Mouse (Mus musculus) midbrain, postnatal 0 days (tissue): ENCODE results near the gene Oxgr1. TPM values are rescaled to one million over a fixed set of nuclear protein-coding genes. Genes with fewer than 3 reads are reported as not detected.
A peak's percentile ranks its signal among the peaks of the same experiment; 100 is the strongest.

ENCODE experiments used
- ATAC-seq: fragments of 200-750 bp; cut with Nextera tagmentation; 2 replicates; pipeline ENCODE4 v1.8.0; 2017; ENCODE audit warnings: moderate number of reproducible peaks, mild to moderate bottlenecking, moderate TSS enrichment, moderate library complexity; ENCODE audit not compliant: low FRiP score
- DNase-seq: peaks from one replicate; pipeline ENCODE4 v3.0.0-alpha.2; 2015; ENCODE audit warnings: low spot score
- H3K27ac ChIP-seq: fragments of 300-500 bp; sonication (generic); 2 replicates; pipeline ENCODE4 v1.5.1; 2014; ENCODE audit warnings: low read depth, mild to moderate bottlenecking, low read length, mixed read lengths
- H3K27me3 ChIP-seq: fragments of 300-500 bp; sonication (generic); 2 replicates; pipeline ENCODE4 v1.6.1; 2014; ENCODE audit warnings: low read length, control low read depth, mixed read lengths; ENCODE audit not compliant: insufficient read depth
- H3K36me3 ChIP-seq: fragments of 300-500 bp; sonication (generic); 2 replicates; pipeline ENCODE4 v1.6.1; 2014; ENCODE audit warnings: low read length, control low read depth, mixed read lengths; ENCODE audit not compliant: insufficient read depth
- H3K4me1 ChIP-seq: fragments of 300-500 bp; sonication (generic); 2 replicates; pipeline ENCODE4 v1.6.1; 2014; ENCODE audit warnings: mild to moderate bottlenecking, control low read depth, antibody characterized with exemption, low read length, mixed read lengths; ENCODE audit not compliant: insufficient read depth
- H3K4me2 ChIP-seq: fragments of 300-500 bp; sonication (generic); 2 replicates; pipeline ENCODE4 v1.6.1; 2014; ENCODE audit warnings: low read depth, mild to moderate bottlenecking, low read length, mixed read lengths; ENCODE audit not compliant: poor library complexity, severe bottlenecking
- H3K4me3 ChIP-seq: fragments of 300-500 bp; sonication (generic); 2 replicates; pipeline ENCODE4 v1.5.1; 2014; ENCODE audit warnings: low read depth, mild to moderate bottlenecking, low read length, moderate library complexity
- H3K9ac ChIP-seq: fragments of 300-500 bp; sonication (generic); replicated peaks from 2 replicates; pipeline ENCODE4 v1.6.1; 2014; ENCODE audit warnings: mild to moderate bottlenecking, low read length, moderate library complexity, mixed read lengths; ENCODE audit not compliant: poor library complexity, severe bottlenecking
- H3K9me3 ChIP-seq: fragments of 300-500 bp; sonication (generic); 2 replicates; pipeline ENCODE4 v1.6.1; 2016; ENCODE audit warnings: low read length, control low read depth
- CTCF ChIP-seq: IDR thresholded peaks from 2 replicates; pipeline ENCODE4 v1.5.1; 2016; ENCODE audit warnings: antibody characterized with exemption, mild to moderate bottlenecking
- WGBS: fragments of 180-500 bp; shearing (Covaris S2); extraction: QIAGEN DNeasy Blood & Tissue Kit; methylation state at CpG from one replicate; pipeline ENCODE4 v1.1.7; 2014; 5-methylcytosine and 5-hydroxymethylcytosine counted together
- polyA plus RNA-seq: library from polyadenylated mRNA; unstranded; fragments of >200 nt; fragmentation: Nextera tagmentation; extraction: Ambion mirVana; gene quantifications from 2 replicates; pipeline ENCODE4 v1.2.1, GENCODE M21; 2015
- total RNA-seq: library from RNA; depleted of rRNA; stranded (reverse); fragments of >200 nt; gene quantifications from 2 replicates; pipeline ENCODE4 v1.2.3, GENCODE M21; 2014; rRNA removed

Oxgr1 gene
- total RNA-seq (0.09 and 0.38 TPM in 2 replicates), polyA plus RNA-seq (0.14 and 0.21 TPM in 2 replicates)

DNA sequence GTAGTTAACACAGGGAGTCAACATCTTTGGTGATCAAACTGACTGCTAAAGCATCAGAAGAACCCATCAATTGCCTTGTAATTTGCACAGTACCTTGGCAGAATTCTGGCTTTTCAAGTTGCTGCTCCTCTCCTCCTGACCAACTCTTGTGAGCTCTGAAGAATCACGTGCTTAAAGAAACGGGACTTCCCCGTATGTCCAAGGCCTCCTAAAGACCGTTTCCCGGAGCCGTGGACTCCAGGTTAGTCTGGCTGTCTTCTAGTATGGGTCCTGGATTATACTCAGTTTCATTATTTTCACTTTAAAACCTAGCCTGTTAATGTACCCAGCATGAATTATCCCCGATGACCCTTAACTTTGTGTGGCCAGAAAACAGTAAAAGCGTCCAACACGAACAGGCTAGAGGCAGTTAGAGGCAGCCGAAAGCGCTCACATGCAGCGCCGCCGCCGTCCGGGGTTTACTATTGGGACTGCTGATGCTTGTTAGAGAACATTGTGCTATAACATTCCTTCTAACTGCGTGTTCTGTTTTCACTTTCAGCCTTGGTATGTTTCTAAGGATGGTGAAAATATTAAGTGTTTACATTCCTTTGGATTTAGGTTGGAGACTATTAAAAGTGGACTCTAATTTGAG, at the start of gene Oxgr1:
Oxgr1 (minus strand) TSS at position 249 of the 634 bp plus-strand sequence.
- Histone ChIP-seq H3K4me2 (no peak within 1 kb of the TSS), H3K27me3 (no peaks in the 10 kb centered on the region), H3K9ac (no peak within 1 kb of the TSS), H3K36me3 (no peaks in the 10 kb centered on the region), H3K9me3 (no peaks in the 10 kb centered on the region), H3K4me3 (no peak within 1 kb of the TSS), H3K27ac (no peak within 1 kb of the TSS), H3K4me1 (no peaks in the 10 kb centered on the region)
- 93% methylated on average over 17 of the region's 17 CpGs for WGBS
- ATAC-seq, result no peak
- TF ChIP-seq CTCF, result no peak
- DNase-seq, result no peak

DNA sequence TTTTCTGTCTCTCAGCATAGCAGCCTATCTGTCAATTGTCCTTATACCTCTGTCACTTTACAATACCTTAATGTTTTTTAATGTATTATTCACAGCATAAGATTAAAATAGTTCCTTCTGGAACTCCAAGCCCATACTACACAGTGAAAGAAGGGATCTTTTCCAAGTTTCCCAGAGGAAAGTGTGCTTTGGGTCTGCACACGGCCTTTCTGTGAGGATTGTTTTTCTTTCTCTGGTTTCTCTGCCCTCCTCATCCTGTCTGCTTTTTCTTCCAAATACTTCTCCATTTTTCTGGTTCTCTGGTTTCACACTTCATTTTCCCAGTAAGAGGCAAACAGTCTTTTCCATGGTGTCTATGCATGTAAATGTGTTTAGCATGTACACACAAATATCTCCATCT, 48.2 kb upstream of the Oxgr1 start:
- Histone ChIP-seq H3K9me3 (no peaks in the 10 kb centered on the region), H3K4me2 (no peak overlapping the region), H3K9ac (no peak overlapping the region), H3K27me3 (no peaks in the 10 kb centered on the region), H3K4me3 (no peak overlapping the region), H3K27ac (no peak overlapping the region), H3K36me3 (no peaks in the 10 kb centered on the region), H3K4me1 (no peaks in the 10 kb centered on the region)
- 76% methylated on average over 1 of the region's 1 CpGs for WGBS
- DNase-seq (no peak), ATAC-seq (no peak)
- no peak for TF ChIP-seq CTCF

GRCm38 (mm10) chr14:120089649-120090360, 47.6 kb upstream of the Oxgr1 start:
- no peak for ATAC-seq
- TF ChIP-seq CTCF, result no peak

GRCm38 (mm10) chr14:120089006-120089648, 46.9 kb upstream of the Oxgr1 start:
- H3K4me3 ChIP-seq, result no peak overlapping the region
- no peaks in the 10 kb centered on the region for H3K27me3 ChIP-seq
- DNase-seq (no peak), ATAC-seq (no peak)
- TF ChIP-seq CTCF, result no peak
- no peak overlapping the region for H3K4me2 ChIP-seq
- no peaks in the 10 kb centered on the region for H3K9me3 ChIP-seq
- H3K4me1 ChIP-seq, result no peaks in the 10 kb centered on the region
- no peaks in the 10 kb centered on the region for H3K36me3 ChIP-seq
- H3K9ac ChIP-seq, result no peak overlapping the region
- WGBS, result 66% methylated on average over 7 of the region's 7 CpGs
- no peak overlapping the region for H3K27ac ChIP-seq

More at GRCm38 (mm10) chr14:120089649-120090360, 47.6 kb upstream of the Oxgr1 start:
- no peak for DNase-seq
- no peak overlapping the region for H3K9ac ChIP-seq
- H3K4me2 ChIP-seq, result no peak overlapping the region
- WGBS, result 81% methylated on average over 14 of the region's 14 CpGs
- H3K4me1 ChIP-seq, result no peaks in the 10 kb centered on the region
- H3K27me3 ChIP-seq, result no peaks in the 10 kb centered on the region
- no peaks in the 10 kb centered on the region for H3K9me3 ChIP-seq
- H3K4me3 ChIP-seq, result no peak overlapping the region
- no peaks in the 10 kb centered on the region for H3K36me3 ChIP-seq
- no peak overlapping the region for H3K27ac ChIP-seq

GRCm38 (mm10) chr14:120084084-120084667, 41.9 kb upstream of the Oxgr1 start:
- Histone ChIP-seq H3K27me3 (no peaks in the 10 kb centered on the region), H3K4me3 (no peak overlapping the region), H3K36me3 (no peaks in the 10 kb centered on the region), H3K4me1 (no peaks in the 10 kb centered on the region), H3K9ac (no peak overlapping the region), H3K4me2 (no peak overlapping the region), H3K9me3 (no peaks in the 10 kb centered on the region), H3K27ac (no peak overlapping the region)
- no peak for TF ChIP-seq CTCF
- 71% methylated on average over 9 of the region's 9 CpGs for WGBS
- DNase-seq (peak; percentile 32), ATAC-seq (no peak; the same call in 1 of the 2 replicates)
